Mouse (Mus musculus) megakaryocyte progenitor cell, adult 5-6 weeks (primary cell): ENCODE results near the gene Itgb5. TPM values are rescaled to one million over a fixed set of nuclear protein-coding genes. Genes with fewer than 3 reads are reported as not detected.
A peak's percentile ranks its signal among the peaks of the same experiment; 100 is the strongest.

Experiments used
- ATAC-seq: replicated peaks from 2 replicates; pipeline ENCODE4 v1.8.0; 2016; ENCODE audit warnings: mild to moderate bottlenecking, moderate TSS enrichment, inconsistent platforms; ENCODE audit not compliant: poor library complexity
- total RNA-seq, 2 experiments: library from RNA; stranded (forward) in 1 of 2; stranded (reverse) in 1 of 2; fragments of 157-497, 149-512 nt in 1 of 2; fragments of 200-1000 nt in 1 of 2; gene quantifications; 2 replicates each; pipeline versions ENCODE4 v1.2.3 to v1.2.4; 2015 to 2017

The Itgb5 gene
- total RNA-seq (2015): 4.4 and 8.1 TPM in 2 replicates
- total RNA-seq (2017): 5.5 and 8.5 TPM in 2 replicates

GRCm38 (mm10) chr16:33829301-33829831 lies at the start of gene Itgb5:
Gene Itgb5, plus strand, starts transcription at chr16:33829665.
- ATAC-seq: peak; percentile 42; the same call in 1 of the 2 replicates

- peak; percentile 21 for ATAC-seq
Measured at GRCm38 (mm10) chr16:33781789-33782728, 47.4 kb upstream of the Itgb5 start.

- ATAC-seq: no peak
Measured at GRCm38 (mm10) chr16:33782729-33783091, 46.8 kb upstream of the Itgb5 start.

- no peak for ATAC-seq
Measured at GRCm38 (mm10) chr16:33784547-33784946, 44.9 kb upstream of the Itgb5 start.

GRCm38 (mm10) chr16:33785092-33785704 lies 44.3 kb upstream of the Itgb5 start:
- peak; percentile 67 for ATAC-seq

GRCm38 (mm10) chr16:33786657-33787390 lies 42.6 kb upstream of the Itgb5 start:
- ATAC-seq: peak; percentile 62

GRCm38 (mm10) chr16:33793846-33794791 lies 35.3 kb upstream of the Itgb5 start, which contains the start of gene Muc13:
Gene Muc13, plus strand, starts transcription at chr16:33794037.
- ATAC-seq: peak; percentile 5; the same call in 1 of the 2 replicates

- 0 out of 2 replicates have a peak, but pooled peaks have one; percentile 7 for ATAC-seq
Measured at GRCm38 (mm10) chr16:33795106-33795505, 34.4 kb upstream of the Itgb5 start.

- peak; percentile 54 for ATAC-seq
Measured at GRCm38 (mm10) chr16:33795887-33796286, 33.6 kb upstream of the Itgb5 start.

- no peak for ATAC-seq
Measured at GRCm38 (mm10) chr16:33796756-33797155, 32.7 kb upstream of the Itgb5 start.

- ATAC-seq: peak; percentile 59
Measured at GRCm38 (mm10) chr16:33797860-33798259, 31.6 kb upstream of the Itgb5 start.

GRCm38 (mm10) chr16:33810002-33810401 lies 19.5 kb upstream of the Itgb5 start:
- peak; percentile 60 for ATAC-seq

- no peak for ATAC-seq
Measured at GRCm38 (mm10) chr16:33818413-33819165, 10.9 kb upstream of the Itgb5 start.

GRCm38 (mm10) chr16:33820269-33821178 lies 8.9 kb upstream of the Itgb5 start:
- ATAC-seq: peak; percentile 98

GRCm38 (mm10) chr16:33824603-33825002 lies 4.9 kb upstream of the Itgb5 start:
- ATAC-seq: no peak

GRCm38 (mm10) chr16:33828496-33828895 lies 969 bp upstream of the Itgb5 start:
- no peak for ATAC-seq

- peak; percentile 56 for ATAC-seq
Measured at GRCm38 (mm10) chr16:33829842-33830511, 512 bp downstream of the Itgb5 start.
